Mouse (Mus musculus) 3T3-L1 (cell line): ENCODE measurements around the gene 4930404N11Rik.

ENCODE experiments used
- DNase-seq: peaks from one replicate; pipeline ENCODE4 v3.0.0-alpha.2; 2015; ENCODE audit warnings: low read depth, low spot score

4930404N11Rik gene

GRCm38 (mm10) chr10:81365672-81366476, at the start of gene 4930404N11Rik:
TSS of gene 4930404N11Rik (minus strand) at chr10:81365816.
- DNase-seq = no peak

GRCm38 (mm10) chr10:81415146-81415545, 49.5 kb upstream of the 4930404N11Rik start:
- no peak for DNase-seq

DNA sequence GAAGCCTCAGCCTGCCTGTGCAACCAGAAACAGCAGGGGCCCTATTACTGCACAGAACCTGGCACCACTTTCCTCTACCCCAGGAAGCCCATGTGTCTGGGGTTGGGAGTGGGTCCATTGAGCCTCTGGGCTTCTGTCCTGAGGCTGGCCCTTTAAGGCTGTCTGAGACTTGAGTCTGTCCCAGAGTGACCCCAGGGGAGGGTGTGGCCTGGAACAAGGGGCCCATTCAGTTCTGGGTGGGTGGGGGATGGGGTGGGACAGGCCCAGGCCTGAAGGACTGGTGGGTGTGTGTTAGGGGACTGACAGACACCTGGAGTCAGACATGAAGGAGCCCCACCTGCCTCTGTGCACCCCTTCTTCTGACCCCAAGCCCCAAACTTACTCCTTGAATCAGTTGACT, 49.1 kb upstream of the 4930404N11Rik start:
- no peak for DNase-seq

DNA sequence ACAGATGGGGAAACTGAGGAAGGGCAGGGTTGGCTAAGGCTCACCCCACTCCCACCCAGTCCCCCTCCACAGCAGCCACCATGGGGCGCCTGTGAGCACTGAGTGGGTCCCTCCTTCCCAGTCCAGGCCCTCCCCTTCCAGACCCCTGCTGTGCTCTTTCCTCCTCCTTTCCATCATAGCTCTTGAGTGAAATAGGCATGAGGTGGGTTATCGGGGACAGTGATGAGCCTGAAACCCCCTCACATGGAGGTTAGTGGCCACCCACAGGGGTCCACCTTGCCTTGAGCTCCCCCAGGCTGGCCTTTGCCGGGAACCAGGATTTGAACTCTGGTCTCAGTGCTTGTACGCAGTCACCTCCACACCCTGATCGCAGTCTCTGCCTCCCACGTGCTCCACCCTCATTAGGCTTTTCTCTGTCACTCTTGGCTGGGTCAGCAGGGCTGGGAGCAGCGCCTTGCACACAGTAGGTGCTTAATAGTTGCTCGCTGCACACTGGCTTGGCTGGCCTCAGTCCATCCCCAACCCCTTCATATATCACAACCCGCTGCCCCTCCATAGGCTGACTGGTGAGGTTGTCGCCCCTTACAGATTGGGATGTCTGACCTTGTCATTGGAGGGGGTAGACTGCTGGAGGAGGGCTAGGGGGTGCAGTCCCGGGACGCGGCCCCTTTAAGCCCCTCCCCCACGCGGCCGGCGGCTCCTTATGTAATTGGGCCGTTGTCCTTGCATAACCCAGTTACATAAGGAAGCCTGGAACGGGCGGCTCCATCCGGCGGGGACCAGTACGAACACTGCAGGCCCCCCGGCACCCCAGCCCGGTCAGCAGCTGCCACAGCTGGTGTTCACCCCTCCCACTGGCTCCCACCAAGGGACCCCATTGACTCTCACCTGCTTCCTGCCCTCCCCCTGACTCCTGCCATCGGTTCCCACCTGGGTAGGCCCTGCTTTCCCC, 48.0 kb upstream of the 4930404N11Rik start:
- DNase-seq = no peak

DNA sequence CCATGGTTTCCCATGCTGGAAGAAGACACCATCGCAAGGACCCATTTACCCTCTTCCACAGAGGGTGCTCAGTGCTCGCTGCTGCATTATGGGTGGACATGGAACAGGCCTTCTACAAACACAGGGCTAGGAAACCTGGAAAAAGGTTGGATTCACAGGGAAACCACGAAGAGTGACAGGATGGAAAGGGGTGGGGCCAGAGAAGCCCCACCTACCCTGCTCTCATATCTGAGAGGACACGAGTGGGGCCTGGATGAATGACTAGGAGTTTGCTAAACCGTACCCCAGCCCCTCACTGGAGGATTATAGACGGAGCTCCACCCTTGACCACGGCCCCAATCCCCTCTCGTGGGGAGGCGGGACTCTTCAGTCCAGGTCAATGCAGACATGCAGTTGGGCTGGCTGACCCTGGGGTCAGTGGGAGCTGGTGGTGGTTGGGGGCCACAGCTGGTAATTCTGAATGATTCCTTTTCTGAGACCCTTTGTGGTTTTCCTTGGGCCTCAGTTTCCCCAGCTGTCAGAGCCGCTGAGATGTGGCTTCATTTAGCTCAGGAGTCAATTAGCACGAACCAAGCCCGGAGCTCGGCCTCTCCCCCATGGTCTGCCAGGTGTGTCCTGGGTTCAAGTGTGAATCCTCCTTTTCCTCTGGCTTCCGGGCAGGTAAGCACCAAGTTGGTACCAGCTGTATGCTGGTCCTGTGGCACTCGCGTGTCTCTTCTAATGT, 47.1 kb upstream of the 4930404N11Rik start:
- peak; percentile 58 for DNase-seq

DNA sequence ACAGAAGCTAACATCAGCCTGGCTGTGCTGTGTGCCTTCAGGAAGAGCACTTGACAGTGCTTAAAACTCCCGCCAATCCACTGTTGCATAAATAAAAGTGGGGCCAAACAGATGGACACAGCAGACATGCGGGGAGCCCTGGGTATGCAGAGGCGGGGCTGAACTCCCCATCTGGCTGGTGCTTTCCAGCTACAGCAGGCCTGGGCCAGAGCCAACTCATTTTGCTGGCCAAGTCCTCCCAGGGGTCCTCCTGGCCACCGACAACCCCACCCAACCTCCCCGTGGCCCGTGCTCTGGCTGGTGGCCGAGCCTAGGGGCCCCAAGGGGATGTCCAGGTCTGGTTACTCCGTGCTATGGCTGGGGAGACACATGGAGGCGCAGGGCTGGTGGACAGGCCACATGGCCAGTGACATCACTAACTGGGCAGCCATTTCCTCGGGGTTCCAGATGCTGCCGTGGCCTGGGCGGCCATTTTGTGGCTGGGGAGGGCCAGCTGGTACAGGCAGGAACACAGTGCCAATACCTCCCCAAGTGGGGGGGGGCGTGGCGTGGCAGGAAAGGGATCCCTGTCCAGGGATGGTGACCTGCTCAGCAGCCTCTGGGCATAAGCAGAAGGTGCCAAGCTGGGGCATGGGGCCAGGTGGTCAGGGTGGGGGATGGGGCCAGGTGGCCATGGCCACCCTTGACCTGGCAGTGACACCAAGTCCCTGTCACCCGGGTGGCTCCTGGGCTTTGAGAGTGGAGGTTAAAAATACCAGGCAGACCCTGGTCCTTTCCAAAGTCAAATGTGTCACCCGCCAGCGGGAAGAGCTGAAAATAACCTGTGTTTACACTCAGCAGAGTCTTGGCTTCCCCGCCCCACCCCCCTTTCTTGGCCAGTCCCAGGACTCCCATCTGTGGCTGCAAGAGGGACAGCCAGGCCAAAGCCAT, 46.1 kb upstream of the 4930404N11Rik start:
- DNase-seq = peak; percentile 72

DNA sequence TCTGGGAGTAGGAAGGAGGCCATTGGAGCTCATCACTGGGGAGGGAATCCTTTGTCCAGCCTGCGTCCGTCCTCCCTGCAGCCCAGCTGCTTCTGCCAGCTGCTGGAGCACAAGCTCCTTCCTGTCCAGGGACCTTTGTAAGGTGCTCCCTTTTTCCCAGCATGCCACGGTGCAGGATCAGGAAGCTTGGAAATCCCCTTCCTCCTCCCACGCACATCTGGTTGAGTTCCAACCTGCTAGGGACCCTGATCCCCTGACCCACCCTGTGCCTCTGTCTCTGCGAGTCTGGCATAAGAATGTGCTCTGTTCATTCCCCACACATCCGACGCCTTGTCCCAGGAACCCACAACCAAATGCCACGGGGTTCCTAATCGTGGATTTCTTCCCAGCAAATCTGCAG, 45.4 kb upstream of the 4930404N11Rik start:
- DNase-seq = peak; percentile 42

DNA sequence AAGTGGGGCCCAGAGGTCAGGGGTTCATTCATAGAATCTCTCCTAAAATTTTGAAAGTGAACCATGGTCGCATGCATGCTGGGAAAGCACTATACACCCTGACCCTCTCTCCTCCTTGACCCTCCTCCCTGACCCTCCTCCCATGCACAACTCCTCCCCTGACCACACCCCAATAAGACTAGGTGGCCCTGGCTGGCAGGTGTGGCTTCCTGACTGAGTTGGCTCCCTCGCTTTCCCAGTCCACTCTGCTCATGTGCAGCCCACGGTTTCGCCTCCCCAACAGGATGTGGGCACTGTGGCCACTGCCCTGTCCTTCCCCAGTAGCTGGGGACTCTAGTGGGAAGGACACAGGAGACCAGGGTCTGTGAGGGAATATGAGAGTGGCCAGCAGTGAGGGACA, 44.7 kb upstream of the 4930404N11Rik start:
- DNase-seq = no peak

DNA sequence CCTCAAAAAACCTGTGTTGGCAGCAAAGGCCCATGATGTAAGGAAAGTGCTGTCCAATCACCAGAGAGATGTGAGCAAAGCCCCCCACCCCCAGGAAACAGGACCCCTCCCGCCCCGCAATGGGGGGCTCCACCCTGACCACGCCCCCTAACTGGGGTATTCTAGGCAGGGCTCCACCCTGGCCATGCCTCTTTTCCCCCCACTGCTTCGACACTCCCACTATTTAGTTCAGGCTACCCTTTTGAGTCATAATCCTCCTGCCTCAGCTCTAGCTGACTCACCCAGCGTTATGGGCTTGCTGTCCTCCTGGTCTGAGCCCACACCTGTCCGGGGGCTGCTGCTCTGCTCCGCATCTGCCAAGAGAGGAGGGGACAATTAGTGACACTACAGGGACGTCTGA, 43.7 kb upstream of the 4930404N11Rik start:
- peak; percentile 46 for DNase-seq

GRCm38 (mm10) chr10:81408871-81409291, 43.3 kb upstream of the 4930404N11Rik start:
- DNase-seq = peak; percentile 70

DNA sequence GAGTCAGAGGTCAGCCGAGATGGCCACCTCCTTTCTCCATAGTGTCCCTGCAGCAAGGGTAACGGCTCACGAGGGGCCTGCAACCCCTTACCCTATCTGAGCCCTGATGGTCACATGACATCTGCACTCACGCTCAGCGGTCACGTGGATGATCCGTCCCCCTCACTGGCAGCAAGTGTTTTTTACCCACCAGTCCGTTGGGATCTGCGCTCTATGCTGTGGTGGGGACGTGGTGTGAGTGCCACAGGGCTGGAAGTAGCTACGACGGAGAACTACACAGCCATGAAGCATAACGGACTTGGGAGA, 42.8 kb upstream of the 4930404N11Rik start:
- DNase-seq = no peak

- peak; percentile 98 for DNase-seq
These were observed 42.2 kb upstream of the 4930404N11Rik start for GRCm38 (mm10) chr10:81407539-81408423.

- no peak for DNase-seq
These were observed 41.2 kb upstream of the 4930404N11Rik start for GRCm38 (mm10) chr10:81406504-81407440.

DNA sequence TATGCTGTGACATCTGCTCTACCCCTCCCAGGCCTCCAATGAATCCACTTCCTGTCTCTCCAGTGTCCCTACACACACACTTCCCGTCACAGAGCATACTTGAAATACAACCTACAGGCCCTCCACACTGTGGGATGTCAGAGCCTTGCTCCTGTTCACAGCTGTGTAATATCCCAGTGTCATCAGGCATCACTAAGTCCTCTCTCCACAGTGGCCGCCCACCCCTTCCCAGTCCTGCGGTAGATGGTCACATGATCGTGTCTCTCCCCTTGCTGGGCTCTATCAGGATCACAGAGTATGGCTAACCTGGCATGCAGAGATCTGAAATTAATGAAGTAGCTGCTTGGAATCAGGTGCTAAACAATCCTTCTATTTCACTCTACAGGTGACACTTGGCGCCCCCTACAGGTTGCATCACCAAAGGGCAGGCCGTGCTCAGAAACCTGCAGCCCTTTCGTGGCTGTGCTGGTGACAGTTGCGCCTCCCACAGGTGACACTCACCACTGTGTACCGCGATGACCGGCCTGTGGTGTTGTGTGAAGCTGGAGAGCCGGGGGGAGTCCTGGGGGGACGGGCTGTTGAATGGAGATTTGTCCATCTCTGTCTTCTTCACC, 40.1 kb upstream of the 4930404N11Rik start:
- peak; percentile 57 for DNase-seq

DNA sequence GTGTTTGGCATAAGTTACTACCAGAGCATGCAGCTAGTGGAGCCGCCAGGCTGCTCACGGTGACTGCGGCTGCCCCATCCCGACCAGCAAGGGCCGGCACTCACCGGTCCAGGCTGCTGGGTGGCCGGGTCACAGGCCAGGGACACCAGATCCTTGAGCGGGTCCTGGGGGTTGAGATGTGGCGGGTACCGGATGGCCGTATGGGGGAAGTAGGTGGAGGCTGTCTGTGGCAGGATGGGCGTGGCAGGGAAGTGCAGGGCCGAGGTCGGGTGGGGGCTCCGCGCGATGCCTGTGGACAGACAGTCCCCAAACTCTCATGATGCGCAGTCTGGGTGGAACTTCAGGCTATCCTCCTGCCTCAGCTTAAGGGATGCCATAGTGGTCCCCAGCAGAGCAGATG, 39.1 kb upstream of the 4930404N11Rik start:
- DNase-seq = no peak

- DNase-seq = no peak
These were observed 38.5 kb upstream of the 4930404N11Rik start for GRCm38 (mm10) chr10:81404082-81404481.

GRCm38 (mm10) chr10:81403511-81403910, 37.9 kb upstream of the 4930404N11Rik start:
- DNase-seq = no peak

- DNase-seq = no peak
These were observed 36.7 kb upstream of the 4930404N11Rik start for GRCm38 (mm10) chr10:81402227-81402765.
